In genomic region chr14:86337052-86337451, GRCm38 (mm10) we compare ENCODE assay signal across 24 mouse cellular contexts.
"Had no signal": no experiment of that assay in that cellular context is flagged by ENCODE, and none has a peak within 500 bp of the region (broad histone marks: within the 10 kb centered on the region; RNA-seq: fewer than 3 reads in every experiment).

No protein-coding gene starts in this region.

- H3K4me1 ChIP-seq: heart, embryonic 10.5 days; heart, embryonic 12.5 days; hindbrain, embryonic 10.5 days; hindbrain, embryonic 12.5 days; intestine, embryonic 15.5 days; limb, embryonic 10.5 days; limb, embryonic 12.5 days had no signal

- H3K27ac ChIP-seq: gastrocnemius, adult 2 months; heart, embryonic 10.5 days; hindbrain, embryonic 10.5 days; hindbrain, embryonic 12.5 days; hindbrain, embryonic 14.5 days; intestine, embryonic 15.5 days; layer of hippocampus, adult 2 months; left cerebral cortex, adult 2 months; limb, embryonic 10.5 days; limb, embryonic 12.5 days had no signal

- H3K9ac ChIP-seq: heart, embryonic 12.5 days; hindbrain, embryonic 12.5 days; hindbrain, embryonic 14.5 days; intestine, embryonic 15.5 days; limb, embryonic 12.5 days had no signal

- H3K4me2 ChIP-seq: heart, embryonic 12.5 days; hindbrain, embryonic 12.5 days; hindbrain, embryonic 14.5 days; intestine, embryonic 15.5 days; limb, embryonic 12.5 days had no signal

- ATAC-seq: hindbrain, embryonic 16.5 days; inflammation-experienced regulatory T-cells, adult 6 months; intestine, embryonic 15.5 days; intestine, postnatal 0 days had no signal

- H3K9me3 ChIP-seq: heart, embryonic 10.5 days; heart, embryonic 12.5 days; hindbrain, embryonic 10.5 days; hindbrain, embryonic 12.5 days; intestine, embryonic 15.5 days; limb, embryonic 10.5 days; limb, embryonic 12.5 days had no signal

- H3K36me3 ChIP-seq: heart, embryonic 10.5 days; heart, embryonic 12.5 days; hindbrain, embryonic 10.5 days; hindbrain, embryonic 12.5 days; intestine, embryonic 15.5 days; limb, embryonic 10.5 days; limb, embryonic 12.5 days had no signal

- DNase-seq: gastrocnemius, adult 2 months; gastrocnemius, postnatal 10 days; gastrocnemius, postnatal 25 days; heart, adult 18-20 months; heart, postnatal 10 days; heart, postnatal 4 days; kidney, adult 18-20 months; kidney, adult 8-10 months; kidney, postnatal 10 days; kidney, postnatal 25 days; kidney, postnatal 4 days had no signal

- H3K4me3 ChIP-seq: gastrocnemius, adult 2 months; heart, embryonic 10.5 days; heart, embryonic 12.5 days; hindbrain, embryonic 10.5 days; hindbrain, embryonic 12.5 days; intestine, embryonic 15.5 days; layer of hippocampus, adult 2 months; left cerebral cortex, adult 2 months; limb, embryonic 10.5 days; limb, embryonic 12.5 days had no signal

- H3K27me3 ChIP-seq: heart, embryonic 12.5 days; hindbrain, embryonic 12.5 days; intestine, embryonic 15.5 days; limb, embryonic 12.5 days had no signal
